Mouse (Mus musculus) ES-E14 (cell line): ENCODE data around the gene Dcbld2.

Source experiments
- CHD2 ChIP-seq: IDR thresholded peaks from 2 replicates; pipeline ENCODE4 v1.6.1; 2014; ENCODE audit warnings: mild to moderate bottlenecking, low read depth, low read length, inconsistent platforms
- HCFC1 ChIP-seq: IDR thresholded peaks from 2 replicates; pipeline ENCODE4 v1.6.1; 2012; ENCODE audit warnings: low read length, inconsistent platforms, borderline replicate concordance; ENCODE audit not compliant: insufficient read depth
- MAFK ChIP-seq: IDR thresholded peaks from 2 replicates; pipeline ENCODE4 v1.6.1; 2014; ENCODE audit warnings: mild to moderate bottlenecking, low read depth, low read length, inconsistent platforms; ENCODE audit not compliant: insufficient read depth
- ZC3H11A ChIP-seq: IDR thresholded peaks from 2 replicates; pipeline ENCODE4 v1.6.1; 2012; ENCODE audit warnings: low read depth, mild to moderate bottlenecking, inconsistent platforms, low read length, borderline replicate concordance
- ZNF384 ChIP-seq: IDR thresholded peaks from 2 replicates; pipeline ENCODE4 v1.6.1; 2012; ENCODE audit warnings: low read depth, low read length, inconsistent platforms

- TF ChIP-seq CHD2 (no peak), HCFC1 (no peak), ZNF384 (no peak), ZC3H11A (no peak), MAFK (no peak)
Observed at GRCm38 (mm10) chr16:58415500-58415899, 7.3 kb downstream of the Dcbld2 start.
